ENCODE assay signal across 8 mouse cellular contexts in genomic region chr9:78527301-78527761, GRCm38 (mm10). TPM values are rescaled to one million over a fixed set of nuclear protein-coding genes. Genes with fewer than 3 reads are reported as not detected.
A peak's percentile ranks its signal among the peaks of the same experiment; 100 is the strongest.
DNase-seq lines count a peak whose midpoint lies in the region; ATAC-seq lines count a peak whose summit lies in the region.

No protein-coding gene starts in this region.

- H3K9me3 ChIP-seq in hindbrain, embryonic 15.5 days = no peaks in the 10 kb centered on the region

- H3K4me2 ChIP-seq in hindbrain, embryonic 15.5 days = peak overlapping the region; percentile 90

- under 1% methylated on average over 24 of the region's 24 CpGs for WGBS in hindbrain, embryonic 15.5 days

- H3K4me3 ChIP-seq in hindbrain, embryonic 15.5 days = peak overlapping the region; percentile 49

- peak overlapping the region; percentile 87 for H3K27ac ChIP-seq in hindbrain, embryonic 15.5 days (replicated peaks)

- peaks cover 13% of the 10 kb centered on the region for H3K4me1 ChIP-seq in hindbrain, embryonic 15.5 days (replicated peaks)

- peak overlapping the region; percentile 55 for H3K9ac ChIP-seq in hindbrain, embryonic 15.5 days

- intact Hi-C loops in left cerebral cortex, postnatal 10 days (cut with DNase I) = no loop called here

- peak; percentile 79 for ATAC-seq in hindbrain, embryonic 15.5 days (ENCODE audit: low FRiP score, low read depth)
- peak; percentile 80 for ATAC-seq in megakaryocyte progenitor cell, adult 5-6 weeks (replicated peaks; ENCODE audit: poor library complexity)

- DNase-seq in R1 (ENCODE audit: low read depth, low spot score) = peak; percentile 98
- DNase-seq in cerebellum, postnatal 25 days = peak; percentile 74 to 86
- peak; percentile 53 to 57 for DNase-seq in frontal cortex, postnatal 36 days (ENCODE audit: low spot score in 2 of 2)
- peak; percentile 58 to 83 for DNase-seq in left cerebral cortex, postnatal 10 days (ENCODE audit: extremely low spot score in 1 of 2, low spot score in 2 of 2)
- DNase-seq in right cerebral cortex, postnatal 10 days (ENCODE audit: low spot score in 2 of 2) = peak; percentile 64 to 76
- peak; percentile 88 for DNase-seq in urinary bladder, postnatal 14 days (ENCODE audit: low spot score)

- no peaks in the 10 kb centered on the region for H3K36me3 ChIP-seq in hindbrain, embryonic 15.5 days

- no peaks in the 10 kb centered on the region for H3K27me3 ChIP-seq in hindbrain, embryonic 15.5 days

RNA-seq across cellular contexts. Expression of gene Eef1a1, which starts 38.4 kb away (rescaled TPM):
- polyA plus RNA-seq in hindbrain, embryonic 15.5 days (2015; fragmentation: Nextera tagmentation; extraction: Ambion mirVana) = 2,946 and 3,077 TPM in 2 replicates
- 1,000 to 10,000 TPM; 3,801 to 3,978 TPM for total RNA-seq in left cerebral cortex, postnatal 10 days (2021)
- total RNA-seq in megakaryocyte progenitor cell, adult 5-6 weeks (2015) = 20,259 and 20,522 TPM in 2 replicates
- 11,199 and 11,450 TPM in 2 replicates for total RNA-seq in megakaryocyte progenitor cell, adult 5-6 weeks (2017)

Comparison
In these comparisons a context has a peak if more than half of its experiments do, and no peak if none do; other contexts are left out.
1. Peak in every context shown above with its lines: DNase-seq, ATAC-seq, H3K4me3 ChIP-seq and H3K27ac ChIP-seq.